22 mouse cellular contexts compared by ENCODE assay signal in the genomic region with DNA sequence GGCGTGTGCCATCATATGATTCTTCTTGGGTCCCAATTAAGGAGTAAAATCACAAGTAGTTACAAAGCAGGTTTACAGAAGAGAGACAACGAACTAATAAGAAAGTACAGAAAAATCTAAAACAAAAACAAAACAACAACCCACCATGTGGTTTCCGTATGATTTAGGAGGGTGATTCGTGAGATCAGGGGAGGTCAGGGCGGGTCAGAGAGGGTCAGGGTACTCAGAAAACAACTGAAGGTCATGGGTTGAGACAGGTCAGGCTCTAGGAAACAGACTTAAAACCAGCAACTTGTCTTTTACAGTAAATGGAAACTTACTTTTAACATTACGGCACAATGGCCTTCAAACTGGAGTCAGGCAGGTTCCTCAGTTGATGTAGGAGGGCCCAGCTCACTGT.
"Had no signal": no experiment of that assay in that cellular context is flagged by ENCODE, and none has a peak within 500 bp of the region (broad histone marks: within the 10 kb centered on the region; RNA-seq: fewer than 3 reads in every experiment).

No protein-coding gene starts in this region.

- H3K36me3 ChIP-seq: limb, embryonic 12.5 days; midbrain, embryonic 12.5 days; midbrain, embryonic 15.5 days; neural tube, embryonic 12.5 days; neural tube, embryonic 15.5 days had no signal

- ATAC-seq: hindbrain, postnatal 0 days; inflammation-experienced regulatory T-cells, adult 6 months; intestine, embryonic 16.5 days; liver, postnatal 0 days; midbrain, embryonic 15.5 days had no signal

- H3K4me2 ChIP-seq: limb, embryonic 12.5 days; limb, embryonic 15.5 days; liver, embryonic 11.5 days; midbrain, embryonic 12.5 days; midbrain, embryonic 15.5 days; neural tube, embryonic 12.5 days; neural tube, embryonic 15.5 days had no signal

- H3K4me3 ChIP-seq: limb, embryonic 12.5 days; limb, embryonic 15.5 days; midbrain, embryonic 12.5 days; midbrain, embryonic 15.5 days; neural tube, embryonic 12.5 days; neural tube, embryonic 15.5 days had no signal

- H3K4me1 ChIP-seq: limb, embryonic 12.5 days; limb, embryonic 15.5 days; midbrain, embryonic 12.5 days; midbrain, embryonic 15.5 days; neural tube, embryonic 12.5 days; neural tube, embryonic 15.5 days had no signal

- H3K9me3 ChIP-seq: limb, embryonic 12.5 days; limb, embryonic 15.5 days; midbrain, embryonic 12.5 days; midbrain, embryonic 15.5 days; neural tube, embryonic 12.5 days; neural tube, embryonic 15.5 days had no signal

- DNase-seq: left cerebral cortex, postnatal 4 days; liver, postnatal 0 days; lung, postnatal 10 days; right cerebral cortex, adult 18-20 months; right cerebral cortex, postnatal 14 days; right cerebral cortex, postnatal 4 days; thymus, adult 2 months; thymus, postnatal 14 days; thymus, postnatal 4 days had no signal

- H3K27ac ChIP-seq: hindbrain, postnatal 0 days; limb, embryonic 12.5 days; limb, embryonic 15.5 days; liver, embryonic 14.5 days; macrophage; midbrain, embryonic 12.5 days; midbrain, embryonic 15.5 days; neural tube, embryonic 12.5 days; neural tube, embryonic 15.5 days; stomach, postnatal 0 days had no signal

- H3K27me3 ChIP-seq: limb, embryonic 12.5 days; limb, embryonic 15.5 days; midbrain, embryonic 12.5 days; midbrain, embryonic 15.5 days; neural tube, embryonic 12.5 days; neural tube, embryonic 15.5 days had no signal

- H3K9ac ChIP-seq: limb, embryonic 12.5 days; limb, embryonic 15.5 days; liver, embryonic 14.5 days; liver, postnatal 0 days; midbrain, embryonic 12.5 days; midbrain, embryonic 15.5 days; neural tube, embryonic 12.5 days; neural tube, embryonic 15.5 days had no signal
